Mouse (Mus musculus) E14TG2a.4 (cell line): Measurements from ENCODE around the gene Clic5.

Source experiments
- CTCF ChIP-seq: conservative IDR thresholded peaks from 2 replicates; pipeline ENCODE4 v1.5.1; 2014; ENCODE audit warnings: low read length
- POU5F1 ChIP-seq: IDR thresholded peaks from 2 replicates; pipeline ENCODE4 v1.6.1; 2014; ENCODE audit warnings: low read length, borderline replicate concordance

- TF ChIP-seq CTCF (no peak), POU5F1 (no peak)
These were observed 24.7 kb downstream of the Clic5 start for GRCm38 (mm10) chr17:44212960-44213619.
